Mouse (Mus musculus): ENCODE data around the gene Zfp667. TPM values are rescaled to one million over a fixed set of nuclear protein-coding genes. Genes with fewer than 3 reads are reported as not detected.

The Zfp667 gene
- 2.5 and 2.8 TPM in 2 replicates for polyA plus RNA-seq (2012; rRNA removed)

DNA sequence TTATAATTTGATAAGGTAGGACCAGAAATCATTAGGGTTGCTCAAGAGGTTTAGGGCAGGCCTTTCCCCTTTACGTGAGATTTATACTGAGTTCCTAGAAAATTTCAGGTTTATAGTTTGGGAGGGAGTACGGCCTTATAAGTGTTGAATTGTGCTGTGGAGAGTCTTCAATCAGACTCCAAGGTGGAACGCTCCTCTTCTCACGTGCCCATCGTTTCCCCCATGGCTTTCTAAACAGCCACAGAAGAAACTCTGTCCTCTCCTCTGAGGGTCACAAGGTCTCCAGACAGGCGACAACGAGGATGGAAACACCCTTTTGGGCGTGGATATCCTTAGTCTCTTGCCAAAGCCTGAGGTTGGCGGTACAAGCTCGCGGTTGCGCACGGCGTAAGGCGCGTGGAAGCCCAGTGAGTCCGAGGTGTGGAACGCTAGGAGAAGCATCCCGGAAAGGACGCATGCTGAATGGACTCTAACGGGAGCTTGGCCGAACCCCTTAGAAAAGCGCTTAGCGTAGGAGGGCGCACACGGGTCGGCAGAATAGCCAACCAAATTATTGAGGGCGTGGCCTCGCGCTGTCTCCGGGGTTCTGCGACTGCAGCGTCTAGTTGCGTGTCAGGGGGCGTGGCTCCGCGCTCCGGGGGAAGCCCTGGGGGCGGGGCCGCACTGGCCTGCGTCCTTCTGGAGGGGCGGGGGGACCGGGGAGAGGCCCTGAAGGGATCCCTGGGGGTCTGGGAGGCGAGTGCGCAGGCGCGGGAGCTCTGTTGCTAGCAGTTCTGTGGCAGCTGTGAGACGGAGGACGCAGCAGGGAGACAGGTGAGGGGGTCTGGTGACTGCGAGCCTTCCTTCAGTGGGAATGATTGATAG lies at the start of gene Zfp667:
Gene Zfp667, plus strand, starts transcription at position 738 of the 864 bp plus-strand sequence.

DNA sequence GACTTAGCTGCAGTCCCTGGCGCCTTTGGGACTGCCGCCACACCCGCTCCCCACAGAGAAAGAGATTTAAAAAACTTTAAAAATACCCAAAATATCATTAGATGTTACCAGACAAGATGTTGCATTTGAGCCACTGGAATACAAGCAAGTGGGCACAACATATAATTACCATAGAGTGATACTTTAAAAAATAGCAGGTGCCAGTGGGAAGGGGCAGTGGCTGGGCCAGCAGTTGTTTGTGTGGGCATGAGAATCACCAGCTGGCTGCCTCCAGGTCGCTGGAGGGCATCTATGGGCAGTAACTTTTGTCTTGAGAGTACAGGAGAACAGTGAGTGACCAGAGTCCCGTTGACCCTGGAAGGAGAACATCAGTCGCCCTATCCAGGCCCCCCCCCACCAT lies 34.0 kb upstream of the Zfp667 start, which contains the start of gene Epp13:
Gene Epp13, plus strand, starts transcription at position 301 of the 400 bp plus-strand sequence.

GRCm38 (mm10) chr7:6331233-6331956 lies 45.0 kb downstream of the Zfp667 start, which contains the start of gene Zfp583:
Gene Zfp583, minus strand, starts transcription at chr7:6331285.

DNA sequence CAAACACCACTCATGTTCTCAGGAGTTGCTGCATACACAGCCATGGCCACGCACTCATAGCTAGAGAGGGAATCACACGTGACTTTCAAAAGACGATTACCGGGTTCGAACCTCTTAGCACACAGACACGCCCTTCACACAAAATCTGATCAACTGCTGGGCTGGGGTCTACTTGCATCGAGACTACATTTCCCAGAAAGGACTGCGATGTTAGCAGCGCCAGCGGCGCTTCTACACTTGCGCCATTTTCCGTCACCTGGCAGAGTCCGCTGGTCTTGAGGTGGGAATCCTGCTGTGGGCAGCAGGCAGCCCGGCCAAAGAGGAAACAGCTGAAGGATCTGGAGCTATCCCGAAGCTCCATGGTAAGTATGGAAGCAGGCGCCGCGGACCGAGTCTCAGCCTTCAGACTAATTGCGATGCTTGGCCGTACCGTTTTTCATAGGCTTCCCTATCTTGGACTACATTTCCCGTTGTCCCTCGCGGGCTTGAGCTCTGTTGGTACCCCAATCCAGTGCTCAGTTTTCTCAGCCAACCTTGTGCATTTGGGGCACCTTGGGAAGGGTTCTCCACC lies 57.2 kb downstream of the Zfp667 start, which contains the start of gene Gm3854:
Gene Gm3854, plus strand, starts transcription at position 259 of the 571 bp plus-strand sequence.

Other genes with a start within 250 kb of the Zfp667 start
- not detected in 2 replicates for gene Nlrp4c, start 241.4 kb upstream of the Zfp667 start, polyA plus RNA-seq (2012; rRNA removed)
- 11.7 and 12.9 TPM in 2 replicates for gene Zfp787, start 130.6 kb upstream of the Zfp667 start, polyA plus RNA-seq (2012; rRNA removed)
- gene Zfp444, start 114.4 kb upstream of the Zfp667 start, polyA plus RNA-seq (2012; rRNA removed), result 9.4 and 10.4 TPM in 2 replicates
- gene Galp, start 89.5 kb upstream of the Zfp667 start, polyA plus RNA-seq (2012; rRNA removed), result not detected in 2 replicates
- gene Zscan5b, start 64.3 kb upstream of the Zfp667 start, polyA plus RNA-seq (2012; rRNA removed), result not detected in 2 replicates
- not detected in 2 replicates for gene Epp13, start 33.9 kb upstream of the Zfp667 start, polyA plus RNA-seq (2012; rRNA removed)
- 0.62 and 0.70 TPM in 2 replicates for gene Zfp583, start 44.7 kb downstream of the Zfp667 start, polyA plus RNA-seq (2012; rRNA removed)
- 0.17 and 0.20 TPM in 2 replicates for gene Gm3854, start 57.2 kb downstream of the Zfp667 start, polyA plus RNA-seq (2012; rRNA removed)
- 0.52 and 0.76 TPM in 2 replicates for gene Zfp78, start 76.7 kb downstream of the Zfp667 start, polyA plus RNA-seq (2012; rRNA removed)
- gene Zfp28, start 96.7 kb downstream of the Zfp667 start, polyA plus RNA-seq (2012; rRNA removed), result 0.78 and 1.0 TPM in 2 replicates
- 0.11 TPM in 1 of 2 replicates, not detected in the other for gene Smim17, start 112.1 kb downstream of the Zfp667 start, polyA plus RNA-seq (2012; rRNA removed)
- gene Gm20715, start 123.7 kb downstream of the Zfp667 start, polyA plus RNA-seq (2012; rRNA removed), result 0.01 TPM in 1 of 2 replicates, not detected in the other
- not detected in 2 replicates for gene Olfr1344, start 152.1 kb downstream of the Zfp667 start, polyA plus RNA-seq (2012; rRNA removed)
- gene Olfr1336, start 169.6 kb downstream of the Zfp667 start, polyA plus RNA-seq (2012; rRNA removed), result not detected in 2 replicates
- not detected in 2 replicates for gene Olfr1346, start 180.5 kb downstream of the Zfp667 start, polyA plus RNA-seq (2012; rRNA removed)
- gene Olfr5, start 200.4 kb downstream of the Zfp667 start, polyA plus RNA-seq (2012; rRNA removed), result not detected in 2 replicates
- gene Olfr1347, start 213.2 kb downstream of the Zfp667 start, polyA plus RNA-seq (2012; rRNA removed), result not detected in 2 replicates
- gene Olfr1348, start 222.2 kb downstream of the Zfp667 start, polyA plus RNA-seq (2012; rRNA removed), result not detected in 2 replicates
- gene Olfr1349, start 236.4 kb downstream of the Zfp667 start, polyA plus RNA-seq (2012; rRNA removed), result not detected in 2 replicates